8 mouse cellular contexts compared by ENCODE assay signal in the genomic region with DNA sequence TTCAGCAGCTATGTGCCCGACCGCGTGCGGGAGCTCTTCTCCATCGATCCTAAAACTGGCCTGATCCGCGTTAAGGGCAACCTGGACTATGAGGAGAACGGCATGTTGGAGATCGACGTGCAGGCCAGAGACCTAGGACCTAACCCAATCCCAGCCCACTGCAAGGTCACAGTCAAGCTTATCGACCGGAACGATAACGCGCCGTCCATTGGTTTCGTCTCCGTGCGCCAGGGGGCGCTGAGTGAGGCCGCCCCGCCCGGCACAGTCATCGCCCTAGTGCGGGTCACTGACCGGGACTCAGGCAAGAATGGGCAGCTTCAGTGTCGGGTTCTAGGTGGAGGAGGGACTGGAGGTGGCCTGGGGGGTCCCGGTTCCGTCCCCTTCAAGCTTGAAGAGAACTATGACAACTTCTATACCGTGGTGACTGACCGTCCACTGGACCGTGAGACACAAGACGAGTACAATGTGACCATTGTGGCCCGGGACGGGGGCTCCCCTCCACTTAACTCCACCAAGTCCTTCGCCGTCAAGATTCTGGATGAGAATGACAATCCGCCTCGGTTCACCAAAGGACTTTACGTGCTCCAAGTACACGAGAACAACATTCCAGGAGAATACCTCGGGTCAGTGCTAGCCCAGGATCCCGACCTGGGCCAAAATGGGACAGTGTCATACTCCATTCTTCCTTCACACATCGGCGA. TPM values are rescaled to one million over a fixed set of nuclear protein-coding genes. Genes with fewer than 3 reads are reported as not detected.
DNase-seq lines count a peak whose midpoint lies in the region; ATAC-seq and TF ChIP-seq lines count a peak whose summit lies in the region.

No protein-coding gene starts in this region.

- H3K36me3 ChIP-seq in embryonic facial prominence, embryonic 14.5 days (ENCODE audit: control insufficient read depth, insufficient read depth, low read length), result no peaks in the 10 kb centered on the region
- H3K36me3 ChIP-seq in heart, embryonic 11.5 days (ENCODE audit: control insufficient read depth, insufficient read depth, low read length), result no peaks in the 10 kb centered on the region
- no peaks in the 10 kb centered on the region for H3K36me3 ChIP-seq in limb, embryonic 14.5 days (ENCODE audit: control insufficient read depth, insufficient read depth, low read length)
- H3K36me3 ChIP-seq in midbrain, embryonic 13.5 days, result no peaks in the 10 kb centered on the region

- no peak overlapping the region for H3K27ac ChIP-seq in embryonic facial prominence, embryonic 14.5 days (replicated peaks; ENCODE audit: low read depth, low read length)
- H3K27ac ChIP-seq in heart, embryonic 11.5 days (ENCODE audit: low read depth, low read length), result no peak overlapping the region
- no peak overlapping the region for H3K27ac ChIP-seq in limb, embryonic 14.5 days (replicated peaks; ENCODE audit: low read depth, low read length)
- 0 out of 2 replicates have a peak overlapping the region, but pooled peaks have one; percentile 14 for H3K27ac ChIP-seq in midbrain, embryonic 13.5 days

- ATAC-seq in frontal cortex, adult (ENCODE audit: low TSS enrichment), result no peak
- no peak; the same call in 1 of the 2 replicates for ATAC-seq in embryonic facial prominence, embryonic 14.5 days (ENCODE audit: low read depth)
- no peak for ATAC-seq in heart, embryonic 11.5 days (replicated peaks; ENCODE audit: insufficient number of reproducible peaks, low FRiP score, low TSS enrichment)
- no peak for ATAC-seq in limb, embryonic 14.5 days (ENCODE audit: low FRiP score, low read depth)
- ATAC-seq in midbrain, embryonic 13.5 days, result no peak

- peaks cover 26% of the 10 kb centered on the region for H3K27me3 ChIP-seq in embryonic facial prominence, embryonic 14.5 days (replicated peaks; ENCODE audit: control insufficient read depth, insufficient read depth, low read length)
- H3K27me3 ChIP-seq in heart, embryonic 11.5 days (ENCODE audit: control insufficient read depth, insufficient read depth, low read length), result peaks cover 27% of the 10 kb centered on the region
- H3K27me3 ChIP-seq in limb, embryonic 14.5 days (ENCODE audit: control insufficient read depth, insufficient read depth, low read length), result peaks cover 33% of the 10 kb centered on the region
- H3K27me3 ChIP-seq in midbrain, embryonic 13.5 days, result peaks cover 20% of the 10 kb centered on the region

- no peak for TF ChIP-seq POLR2A in limb, embryonic 14.5 days (IDR thresholded peaks at IDR 0.05; ENCODE audit: borderline replicate concordance, extremely low read depth, insufficient read depth, insufficient read length)

- peak overlapping the region; percentile 55 for H3K9ac ChIP-seq in embryonic facial prominence, embryonic 14.5 days (ENCODE audit: low read depth, low read length)
- H3K9ac ChIP-seq in heart, embryonic 11.5 days (ENCODE audit: low read depth, low read length), result no peak overlapping the region
- H3K9ac ChIP-seq in limb, embryonic 14.5 days (ENCODE audit: low read depth, low read length, severe bottlenecking), result peak overlapping the region; percentile 28; the same call in 1 of the 2 replicates
- peak overlapping the region; percentile 76 for H3K9ac ChIP-seq in midbrain, embryonic 13.5 days (replicated peaks)

- 6% methylated on average over 44 of the region's 45 CpGs for WGBS in embryonic facial prominence, embryonic 14.5 days
- 8% methylated on average over 45 of the region's 45 CpGs for WGBS in heart, embryonic 11.5 days (ENCODE audit: insufficient replicate concordance)
- whole genome bisulfite sequencing in limb, embryonic 14.5 days, result 5% methylated on average over 42 of the region's 45 CpGs
- WGBS in midbrain, embryonic 13.5 days, result 4% methylated on average over 45 of the region's 45 CpGs

- peaks cover 16% of the 10 kb centered on the region for H3K4me1 ChIP-seq in embryonic facial prominence, embryonic 14.5 days (ENCODE audit: control insufficient read depth, insufficient read depth, low read length)
- peaks cover 16% of the 10 kb centered on the region for H3K4me1 ChIP-seq in heart, embryonic 11.5 days (ENCODE audit: control insufficient read depth, insufficient read depth, low read length)
- H3K4me1 ChIP-seq in limb, embryonic 14.5 days (ENCODE audit: control insufficient read depth, insufficient read depth, low read length), result peaks cover 12% of the 10 kb centered on the region
- H3K4me1 ChIP-seq in midbrain, embryonic 13.5 days (replicated peaks), result peaks cover 24% of the 10 kb centered on the region

- H3K4me2 ChIP-seq in embryonic facial prominence, embryonic 14.5 days (ENCODE audit: low read depth, low read length), result peak overlapping the region; percentile 84
- peak overlapping the region; percentile 88 for H3K4me2 ChIP-seq in heart, embryonic 11.5 days
- H3K4me2 ChIP-seq in limb, embryonic 14.5 days (replicated peaks; ENCODE audit: low read depth, low read length, severe bottlenecking), result peak overlapping the region; percentile 92
- peak overlapping the region; percentile 94 for H3K4me2 ChIP-seq in midbrain, embryonic 13.5 days (replicated peaks)

- no peaks in the 10 kb centered on the region for H3K9me3 ChIP-seq in embryonic facial prominence, embryonic 14.5 days (ENCODE audit: control insufficient read depth, low read length)
- no peaks in the 10 kb centered on the region for H3K9me3 ChIP-seq in heart, embryonic 11.5 days (replicated peaks; ENCODE audit: control insufficient read depth, low read length)
- H3K9me3 ChIP-seq in limb, embryonic 14.5 days (ENCODE audit: control insufficient read depth, low read length), result no peaks in the 10 kb centered on the region
- no peaks in the 10 kb centered on the region for H3K9me3 ChIP-seq in midbrain, embryonic 13.5 days

- peak overlapping the region; percentile 57 for H3K4me3 ChIP-seq in embryonic facial prominence, embryonic 14.5 days (ENCODE audit: low read depth, low read length)
- peak overlapping the region; percentile 58 for H3K4me3 ChIP-seq in heart, embryonic 11.5 days (ENCODE audit: low read depth, low read length)
- peak overlapping the region; percentile 56 for H3K4me3 ChIP-seq in limb, embryonic 14.5 days (replicated peaks; ENCODE audit: low read length)
- H3K4me3 ChIP-seq in midbrain, embryonic 13.5 days (replicated peaks), result peak overlapping the region; percentile 70

- DNase-seq in frontal cortex, postnatal 10 days (ENCODE audit: low spot score in 2 of 2), result peak; percentile 43 to 62
- DNase-seq in embryonic facial prominence, embryonic 14.5 days (ENCODE audit: low spot score), result peak; percentile 30
- peak; percentile 32 to 72 for DNase-seq in kidney, adult 8-10 months
- DNase-seq in limb, embryonic 14.5 days (ENCODE audit: low spot score), result no peak
- peak; percentile 52 for DNase-seq in testis, postnatal 10 days (ENCODE audit: low spot score)

RNA-seq across cellular contexts. Expression of a gene that starts 3.7 kb away (rescaled TPM):
- 7.0 and 8.7 TPM in 2 replicates for polyA plus RNA-seq in embryonic facial prominence, embryonic 14.5 days (2014; fragmentation: Nextera tagmentation; extraction: Ambion mirVana)
- 1.8 and 1.9 TPM in 2 replicates for polyA plus RNA-seq in heart, embryonic 11.5 days (2014; fragmentation: Nextera tagmentation; extraction: Ambion mirVana)
- 3.8 and 4.5 TPM in 2 replicates for polyA plus RNA-seq in limb, embryonic 14.5 days (2012; rRNA removed)
- 6.3 and 7.3 TPM in 2 replicates for polyA plus RNA-seq in limb, embryonic 14.5 days (2014; fragmentation: Nextera tagmentation; extraction: Ambion mirVana)
- 15.3 and 17.6 TPM in 2 replicates for polyA plus RNA-seq in midbrain, embryonic 13.5 days (2015; fragmentation: Nextera tagmentation; extraction: Ambion mirVana)
